Mouse (Mus musculus) embryonic facial prominence, embryonic 12.5 days (tissue): Measurements from ENCODE around the gene Tcf7l2. TPM values are rescaled to one million over a fixed set of nuclear protein-coding genes. Genes with fewer than 3 reads are reported as not detected.

Source experiments
- ATAC-seq: fragments of 200-750 bp; cut with Nextera tagmentation; 2 replicates; pipeline ENCODE4 v1.8.0; 2017; ENCODE audit not compliant: insufficient number of reproducible peaks, insufficient read depth, low FRiP score, low TSS enrichment
- H3K27ac ChIP-seq: fragments of 300-500 bp; sonication (generic); 2 replicates; pipeline ENCODE4 v1.5.1; 2016; ENCODE audit warnings: mild to moderate bottlenecking
- H3K27me3 ChIP-seq: fragments of 300-500 bp; sonication (generic); 2 replicates; pipeline ENCODE4 v1.6.1; 2016; ENCODE audit warnings: mild to moderate bottlenecking, moderate library complexity
- H3K36me3 ChIP-seq: fragments of 300-500 bp; sonication (generic); 2 replicates; pipeline ENCODE4 v1.6.1; 2016; ENCODE audit warnings: mild to moderate bottlenecking
- H3K4me1 ChIP-seq: fragments of 300-500 bp; sonication (generic); 2 replicates; pipeline ENCODE4 v1.6.1; 2016
- H3K4me2 ChIP-seq: fragments of 300-500 bp; sonication (generic); replicated peaks from 2 replicates; pipeline ENCODE4 v1.6.1; 2016; ENCODE audit warnings: mild to moderate bottlenecking, moderate library complexity
- H3K4me3 ChIP-seq: fragments of 300-500 bp; sonication (generic); 2 replicates; pipeline ENCODE4 v1.5.1; 2016; ENCODE audit warnings: mild to moderate bottlenecking
- H3K9ac ChIP-seq: fragments of 300-500 bp; sonication (generic); 2 replicates; pipeline ENCODE4 v1.6.1; 2016; ENCODE audit warnings: mild to moderate bottlenecking, moderate library complexity
- H3K9me3 ChIP-seq: fragments of 300-500 bp; sonication (generic); 2 replicates; pipeline ENCODE4 v1.6.1; 2016; ENCODE audit warnings: mild to moderate bottlenecking, moderate library complexity
- WGBS: fragments of 180-500 bp; shearing (Covaris S2); methylation state at CpG from one replicate; pipeline ENCODE4 v1.1.7; 2016; 5-methylcytosine and 5-hydroxymethylcytosine counted together
- polyA plus RNA-seq: library from polyadenylated mRNA; unstranded; fragments of >200 nt; fragmentation: Nextera tagmentation; extraction: Ambion mirVana; gene quantifications from 2 replicates; pipeline ENCODE4 v1.2.1, GENCODE M21; 2016

Gene Tcf7l2
- polyA plus RNA-seq, 1 experiment from 2014 or later = 148 TPM

DNA sequence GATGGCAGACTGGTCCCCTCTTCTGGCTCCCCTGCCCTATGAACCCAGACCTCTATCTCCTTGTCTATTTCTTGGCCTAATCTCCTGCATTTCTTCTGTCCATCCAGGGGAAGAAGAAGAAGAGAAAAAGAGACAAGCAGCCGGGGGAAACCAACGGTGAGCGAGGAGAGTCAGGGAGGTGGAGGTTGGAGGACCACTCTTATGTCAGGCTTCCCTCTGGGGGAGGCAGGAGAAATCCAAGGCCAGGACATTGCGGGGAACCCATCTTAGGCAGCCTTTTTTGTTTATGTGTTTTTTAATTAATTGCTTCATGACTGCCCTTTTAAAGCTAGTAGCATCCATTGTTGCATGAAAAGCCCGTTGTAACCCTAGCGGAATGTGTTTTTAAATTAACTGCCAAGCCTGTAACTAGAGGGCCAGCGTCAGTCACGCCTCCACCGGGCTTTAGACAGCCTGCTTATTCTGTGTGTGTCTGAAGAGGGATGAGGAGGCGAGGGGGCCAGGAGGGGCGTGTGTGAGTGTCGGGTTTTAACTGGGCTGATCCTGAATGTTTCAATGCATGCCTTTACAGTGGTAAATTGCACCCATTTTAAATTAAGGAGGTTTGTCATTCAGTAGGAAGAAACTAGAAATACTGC lies 182.3 kb downstream of the Tcf7l2 start:
- Histone ChIP-seq H3K4me1 (no peaks in the 10 kb centered on the region), H3K27ac (no peak overlapping the region), H3K4me2 (no peak overlapping the region), H3K36me3 (peaks cover 70% of the 10 kb centered on the region), H3K27me3 (no peaks in the 10 kb centered on the region), H3K9me3 (no peaks in the 10 kb centered on the region), H3K9ac (no peak overlapping the region), H3K4me3 (no peak overlapping the region)
- no peak for ATAC-seq
- WGBS = 46% methylated on average over 12 of the region's 12 CpGs

DNA sequence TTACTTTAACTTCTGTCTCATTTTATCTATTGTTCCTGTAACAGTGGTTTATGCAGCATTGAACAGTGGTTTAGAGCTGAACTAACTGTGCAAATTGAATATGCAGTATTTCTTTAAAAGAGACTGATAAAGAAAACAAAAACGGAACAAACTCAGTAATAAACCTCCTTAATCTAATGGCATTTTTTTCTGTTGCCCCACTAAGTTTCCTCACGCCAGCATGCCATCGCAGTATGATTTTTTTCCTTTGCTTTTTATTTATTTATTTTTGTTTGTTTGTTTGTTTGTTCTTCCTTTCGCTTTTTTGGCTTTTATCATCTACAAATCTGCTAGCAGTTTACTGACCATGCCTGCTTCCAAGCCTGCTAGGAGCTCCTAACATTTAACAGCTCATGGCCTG lies 183.2 kb downstream of the Tcf7l2 start:
- ATAC-seq = no peak
- no peak overlapping the region for H3K4me2 ChIP-seq
- H3K9me3 ChIP-seq = no peaks in the 10 kb centered on the region
- H3K4me1 ChIP-seq = no peaks in the 10 kb centered on the region
- WGBS = 91% methylated on average over 4 of the region's 4 CpGs
- no peak overlapping the region for H3K4me3 ChIP-seq
- no peak overlapping the region for H3K9ac ChIP-seq
- H3K36me3 ChIP-seq = peaks cover 65% of the 10 kb centered on the region
- H3K27me3 ChIP-seq = no peaks in the 10 kb centered on the region
- H3K27ac ChIP-seq = no peak overlapping the region

DNA sequence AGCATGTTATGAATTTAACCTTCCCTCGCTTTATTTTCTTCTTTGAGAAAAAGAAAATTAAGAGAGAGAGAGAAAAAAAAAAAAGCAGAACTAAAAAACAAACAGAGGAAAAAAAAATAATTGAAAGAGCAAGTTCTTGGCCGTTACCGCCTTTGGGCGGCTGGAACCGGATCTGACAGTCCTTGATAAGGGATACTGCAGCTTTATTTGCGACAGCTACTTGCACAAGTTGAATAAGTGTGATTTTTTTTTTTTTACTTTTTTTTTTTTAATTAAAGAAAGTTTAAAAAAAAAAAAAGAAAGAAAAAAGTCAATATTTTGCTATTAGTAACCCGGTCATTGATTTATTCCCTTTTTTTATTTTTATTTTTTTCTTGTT lies 183.8 kb downstream of the Tcf7l2 start:
- WGBS = 77% methylated on average over 7 of the region's 7 CpGs
- Histone ChIP-seq H3K4me1 (no peaks in the 10 kb centered on the region), H3K4me2 (no peak overlapping the region), H3K9me3 (no peaks in the 10 kb centered on the region), H3K27ac (no peak overlapping the region), H3K4me3 (no peak overlapping the region), H3K27me3 (no peaks in the 10 kb centered on the region), H3K36me3 (peaks cover 59% of the 10 kb centered on the region), H3K9ac (no peak overlapping the region)
- ATAC-seq = no peak

DNA sequence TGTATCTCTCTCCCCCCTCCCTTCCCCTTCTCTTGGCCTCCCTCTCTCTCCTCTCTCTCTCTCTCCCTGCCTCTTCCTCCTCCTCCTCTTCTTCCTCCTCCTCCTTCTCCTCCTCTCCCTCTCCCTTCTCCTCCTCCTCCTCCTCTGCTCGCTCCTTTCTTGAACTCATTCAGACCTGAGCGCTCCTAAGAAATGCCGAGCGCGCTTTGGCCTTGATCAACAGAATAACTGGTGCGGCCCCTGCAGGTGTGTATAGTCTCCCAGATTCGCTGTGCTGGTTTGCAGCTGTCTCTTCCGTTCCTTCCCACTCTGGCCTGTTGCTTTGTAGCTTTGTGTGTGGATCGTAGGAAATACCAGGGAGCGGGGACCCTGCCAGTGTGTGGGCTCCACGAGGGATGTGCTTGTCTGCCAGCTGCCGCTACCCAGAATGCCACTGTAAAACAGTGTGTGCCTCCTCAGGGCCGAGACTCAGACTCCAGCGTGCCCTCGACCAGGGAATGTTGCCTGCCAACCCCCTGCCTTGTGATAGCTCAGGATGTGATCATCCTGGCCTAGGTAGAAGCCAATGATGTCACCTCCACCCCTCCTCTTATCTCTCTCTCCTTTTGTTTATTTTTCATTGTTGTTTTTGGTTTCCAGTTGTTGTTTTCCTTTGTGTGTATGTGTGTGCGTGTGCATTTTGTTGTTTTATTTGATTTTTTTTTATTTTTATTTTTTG lies 184.3 kb downstream of the Tcf7l2 start:
- H3K4me3 ChIP-seq = no peak overlapping the region
- H3K9ac ChIP-seq = no peak overlapping the region
- H3K4me2 ChIP-seq = no peak overlapping the region
- no peaks in the 10 kb centered on the region for H3K4me1 ChIP-seq
- H3K27me3 ChIP-seq = no peaks in the 10 kb centered on the region
- H3K9me3 ChIP-seq = no peaks in the 10 kb centered on the region
- H3K27ac ChIP-seq = no peak overlapping the region
- no peak for ATAC-seq
- 83% methylated on average over 16 of the region's 16 CpGs for WGBS
- H3K36me3 ChIP-seq = peaks cover 58% of the 10 kb centered on the region

DNA sequence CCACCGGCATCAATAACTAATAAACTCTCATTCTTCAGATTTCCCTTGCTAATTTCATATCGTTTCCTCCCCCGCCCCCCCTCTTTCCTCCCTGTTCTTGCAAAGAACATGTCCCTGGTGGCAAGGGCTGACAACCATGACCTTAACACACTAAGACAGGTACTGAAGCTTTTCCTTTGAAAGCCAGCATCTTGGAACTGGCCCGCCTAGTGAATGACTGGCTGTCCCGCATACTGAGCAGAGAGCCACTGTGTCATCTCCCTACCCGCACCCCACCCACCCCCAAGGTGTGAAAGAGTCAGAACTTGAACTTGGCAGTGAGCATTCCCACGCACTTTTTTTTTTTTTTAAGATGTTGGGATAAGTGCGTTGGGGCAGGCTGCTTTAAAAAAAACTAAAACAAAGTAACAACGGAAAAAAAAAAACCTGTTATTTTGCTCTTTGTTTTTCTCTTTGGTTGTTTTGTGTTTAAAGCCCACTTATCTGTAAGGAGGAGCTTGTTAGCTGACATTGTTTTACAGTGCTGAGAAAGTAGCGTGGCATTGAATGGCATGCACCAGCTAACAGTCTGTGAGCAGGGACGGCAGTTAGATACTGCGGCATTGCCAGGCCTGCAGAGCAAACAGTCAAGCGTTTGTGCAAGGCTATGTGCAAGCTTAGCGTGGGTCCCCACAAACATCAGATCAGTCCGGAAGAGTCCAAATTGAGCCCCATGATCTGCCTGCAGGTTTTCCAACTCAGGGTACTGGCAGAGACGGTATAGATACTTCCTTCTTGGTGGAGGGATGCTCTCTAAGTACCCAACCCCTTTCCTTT lies 185.4 kb downstream of the Tcf7l2 start:
- Histone ChIP-seq H3K27me3 (no peaks in the 10 kb centered on the region), H3K9me3 (no peaks in the 10 kb centered on the region), H3K36me3 (peaks cover 56% of the 10 kb centered on the region), H3K27ac (no peak overlapping the region), H3K9ac (no peak overlapping the region), H3K4me2 (no peak overlapping the region), H3K4me3 (no peak overlapping the region), H3K4me1 (no peaks in the 10 kb centered on the region)
- WGBS = 83% methylated on average over 16 of the region's 16 CpGs
- no peak for ATAC-seq

DNA sequence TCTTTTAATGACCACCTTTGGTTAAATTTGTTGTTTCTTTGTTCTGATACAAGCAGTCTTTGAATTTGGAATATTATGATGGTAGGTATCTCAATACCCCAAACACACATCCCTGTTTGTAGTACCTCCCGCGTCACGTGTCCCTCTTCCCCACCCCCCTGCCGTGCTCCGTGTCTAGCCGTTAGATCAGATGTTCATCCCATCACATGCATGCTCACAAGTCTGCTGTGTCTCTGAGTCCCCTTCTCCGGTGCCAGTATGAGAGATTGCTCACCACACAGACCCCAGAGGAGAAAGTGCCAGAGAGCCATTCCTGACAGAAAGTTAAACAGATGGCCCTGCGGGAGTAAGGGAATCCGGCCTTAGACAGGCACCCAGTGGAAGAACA lies 186.0 kb downstream of the Tcf7l2 start:
- Histone ChIP-seq H3K4me3 (no peak overlapping the region), H3K36me3 (peaks cover 50% of the 10 kb centered on the region), H3K9me3 (no peaks in the 10 kb centered on the region), H3K27me3 (no peaks in the 10 kb centered on the region), H3K27ac (no peak overlapping the region), H3K4me2 (no peak overlapping the region), H3K9ac (no peak overlapping the region), H3K4me1 (no peaks in the 10 kb centered on the region)
- ATAC-seq = no peak
- WGBS = 91% methylated on average over 9 of the region's 9 CpGs

DNA sequence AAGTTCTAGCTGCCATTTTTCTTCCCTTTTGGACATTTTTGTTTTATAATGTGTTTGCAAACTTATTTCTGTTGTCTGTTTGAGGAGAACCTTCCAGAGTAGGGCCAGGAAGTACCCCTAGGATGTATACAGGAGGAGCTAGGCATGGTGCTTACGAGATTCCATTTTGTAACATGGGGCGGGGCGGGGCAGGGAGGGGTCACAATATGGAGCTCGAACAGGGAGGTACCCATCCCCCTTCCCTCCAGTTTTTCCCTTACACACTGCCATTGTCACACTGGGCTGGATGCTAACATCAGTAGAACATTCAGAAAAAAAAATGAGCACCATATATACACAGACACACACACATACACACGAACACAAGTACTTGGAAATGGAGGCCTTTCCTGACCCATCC lies 187.1 kb downstream of the Tcf7l2 start:
- H3K9ac ChIP-seq = no peak overlapping the region
- 92% methylated on average over 5 of the region's 5 CpGs for WGBS
- no peak overlapping the region for H3K4me3 ChIP-seq
- no peaks in the 10 kb centered on the region for H3K27me3 ChIP-seq
- peaks cover 42% of the 10 kb centered on the region for H3K36me3 ChIP-seq
- ATAC-seq = no peak
- H3K4me2 ChIP-seq = no peak overlapping the region
- no peaks in the 10 kb centered on the region for H3K9me3 ChIP-seq
- H3K4me1 ChIP-seq = no peaks in the 10 kb centered on the region
- no peak overlapping the region for H3K27ac ChIP-seq

DNA sequence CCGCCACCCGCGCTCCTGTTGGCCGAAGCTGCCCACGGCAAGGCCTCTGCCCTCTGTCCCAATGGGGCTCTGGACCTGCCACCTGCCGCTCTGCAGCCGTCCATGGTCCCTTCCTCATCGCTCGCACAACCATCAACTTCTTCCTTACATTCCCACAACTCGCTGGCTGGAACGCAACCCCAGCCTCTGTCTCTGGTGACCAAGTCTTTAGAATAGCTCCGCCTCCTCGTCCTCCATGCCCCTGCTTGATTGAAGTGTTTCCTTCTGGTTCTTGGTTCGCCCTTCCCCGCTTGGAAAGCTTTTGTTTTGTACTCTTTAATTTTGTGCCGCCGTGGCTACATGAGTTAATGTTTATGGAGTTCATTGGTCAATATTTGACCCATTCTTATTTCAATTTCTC lies 190.0 kb downstream of the Tcf7l2 start:
- no peak overlapping the region for H3K4me2 ChIP-seq
- 95% methylated on average over 17 of the region's 17 CpGs for whole genome bisulfite sequencing
- H3K9me3 ChIP-seq = no peaks in the 10 kb centered on the region
- no peaks in the 10 kb centered on the region for H3K4me1 ChIP-seq
- ATAC-seq = no peak
- H3K27me3 ChIP-seq = no peaks in the 10 kb centered on the region
- peaks cover 32% of the 10 kb centered on the region for H3K36me3 ChIP-seq
- H3K27ac ChIP-seq = no peak overlapping the region
- H3K9ac ChIP-seq = no peak overlapping the region
- no peak overlapping the region for H3K4me3 ChIP-seq

DNA sequence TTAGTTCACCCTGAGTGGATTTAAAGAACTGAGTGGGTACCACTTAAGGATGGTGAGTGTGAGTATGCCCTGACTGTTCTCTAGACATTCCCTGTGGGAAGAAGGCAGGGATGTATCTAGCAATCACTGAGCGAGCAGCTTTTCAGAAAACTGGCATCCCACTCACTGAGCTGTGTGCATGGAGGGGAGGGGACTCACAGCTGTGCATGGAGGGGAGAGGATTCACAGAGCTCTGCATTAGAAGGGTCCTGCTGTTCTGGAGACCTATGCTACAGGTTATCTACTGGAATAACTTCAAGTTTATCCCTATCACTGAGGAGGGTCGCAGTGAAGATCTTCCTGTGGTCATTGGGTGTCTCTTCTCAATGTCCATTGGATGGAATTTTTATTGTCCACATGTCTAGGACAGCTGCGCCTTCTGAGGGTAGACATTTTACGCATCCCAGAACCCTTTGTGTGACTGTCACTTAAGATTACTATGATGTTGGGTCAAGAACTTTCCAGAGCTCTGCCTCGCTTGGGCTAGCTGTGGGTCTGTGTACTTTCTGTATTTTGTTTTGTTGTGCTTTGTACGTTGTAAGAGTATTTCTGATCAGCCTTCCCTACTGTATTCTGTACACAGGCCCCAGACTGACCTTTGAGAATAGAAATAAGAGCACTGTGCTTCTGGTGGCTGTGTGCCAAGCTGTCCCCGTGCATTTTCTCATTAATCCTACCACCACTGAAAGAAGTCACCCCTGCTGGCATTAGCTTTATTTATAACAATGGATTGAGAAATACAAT lies 192.5 kb downstream of the Tcf7l2 start:
- no peaks in the 10 kb centered on the region for H3K4me1 ChIP-seq
- H3K4me2 ChIP-seq = no peak overlapping the region
- H3K27ac ChIP-seq = no peak overlapping the region
- WGBS = 83% methylated on average over 7 of the region's 7 CpGs
- H3K4me3 ChIP-seq = no peak overlapping the region
- no peak overlapping the region for H3K9ac ChIP-seq
- no peaks in the 10 kb centered on the region for H3K9me3 ChIP-seq
- no peaks in the 10 kb centered on the region for H3K27me3 ChIP-seq
- ATAC-seq = no peak
- peaks cover 17% of the 10 kb centered on the region for H3K36me3 ChIP-seq

DNA sequence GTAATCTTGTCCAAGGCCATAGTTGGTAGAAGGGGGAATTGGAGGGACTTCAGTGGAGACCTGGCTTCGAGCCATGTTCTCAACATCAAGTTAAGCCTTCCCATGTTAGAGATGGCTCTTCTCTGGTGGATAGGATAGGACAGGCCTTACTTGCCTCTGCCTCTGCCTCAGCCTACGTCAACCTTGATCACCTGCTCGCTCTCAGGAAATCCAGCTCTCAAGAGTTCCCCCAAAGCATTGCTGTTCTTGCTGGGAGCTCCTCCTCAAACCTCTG lies 193.0 kb downstream of the Tcf7l2 start:
- no peak overlapping the region for H3K4me3 ChIP-seq

DNA sequence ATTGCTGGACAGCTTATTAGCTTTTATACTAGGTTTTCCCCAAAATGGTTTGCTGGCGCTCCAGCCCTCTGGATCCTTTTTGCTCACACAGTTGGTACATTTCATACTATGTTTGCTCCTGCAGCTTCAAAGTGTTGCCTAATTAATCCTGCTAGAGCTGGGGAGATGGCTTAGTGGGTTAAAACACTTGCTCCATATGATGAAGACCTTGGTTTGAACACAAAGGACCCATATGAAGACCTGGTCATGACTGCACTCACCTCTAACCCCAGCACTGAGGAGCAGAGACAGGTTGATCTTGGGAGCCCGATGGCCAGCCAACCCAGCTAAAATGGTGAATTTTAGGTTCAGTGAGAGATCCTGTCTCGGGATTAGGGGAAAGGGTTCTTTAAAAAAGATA lies 195.4 kb downstream of the Tcf7l2 start:
- no peak for ATAC-seq
- Histone ChIP-seq H3K4me3 (no peak overlapping the region), H3K27me3 (no peaks in the 10 kb centered on the region), H3K4me1 (peaks cover 18% of the 10 kb centered on the region), H3K36me3 (no peaks in the 10 kb centered on the region), H3K9me3 (no peaks in the 10 kb centered on the region), H3K27ac (no peak overlapping the region), H3K9ac (no peak overlapping the region), H3K4me2 (no peak overlapping the region)
- WGBS = 92% methylated on average over 3 of the region's 3 CpGs

More for the DNA sequence above, 193.0 kb downstream of the Tcf7l2 start:
- Histone ChIP-seq H3K27ac (no peak overlapping the region), H3K4me1 (no peaks in the 10 kb centered on the region), H3K4me2 (no peak overlapping the region), H3K36me3 (peaks cover 14% of the 10 kb centered on the region), H3K9me3 (no peaks in the 10 kb centered on the region), H3K27me3 (no peaks in the 10 kb centered on the region), H3K9ac (no peak overlapping the region)
- 82% methylated on average over 3 of the region's 3 CpGs for WGBS
- ATAC-seq = no peak
